Mouse (Mus musculus): ENCODE results near the gene Coq9. TPM values are rescaled to one million over a fixed set of nuclear protein-coding genes. Genes with fewer than 3 reads are reported as not detected.
A peak's percentile ranks its signal among the peaks of the same experiment; 100 is the strongest.
"Not testable (repeated sequence)": the region's sequence is repeated elsewhere in the genome, so short reads cannot be mapped to it uniquely, and the experiment has no call there.

Gene Coq9
- total RNA-seq, 1 experiment: 42.9 TPM

DNA sequence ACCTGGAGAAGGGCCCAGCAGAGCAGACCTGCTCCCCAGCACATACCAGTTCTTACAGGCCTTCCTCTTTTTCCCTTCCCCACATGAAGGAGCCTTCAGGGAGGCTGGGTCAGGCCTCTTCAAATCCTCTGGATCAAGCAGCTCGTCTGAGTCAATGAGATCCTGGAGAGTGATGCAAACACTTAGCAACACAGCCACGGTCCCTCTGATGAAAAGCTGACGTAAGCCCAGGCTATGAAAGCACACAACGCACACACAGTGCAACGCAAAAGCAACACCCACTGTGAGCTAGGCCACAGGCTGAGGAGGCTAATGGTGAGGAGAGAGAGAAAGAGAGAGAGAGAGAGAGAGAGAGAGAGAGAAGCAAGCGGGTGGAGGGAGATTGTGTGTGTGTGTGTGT, 13.0 kb upstream of the Coq9 start:
- Histone ChIP-seq H3K27ac (ENCODE audit: insufficient read depth, low read depth, low read length, poor library complexity, severe bottlenecking) (0 out of 2 replicates have a peak overlapping the region, but pooled peaks have one; percentile 8), H3K4me3 (ENCODE audit: insufficient read depth in 1 of 2, low read depth in 1 of 2, low read length in 2 of 2, poor library complexity in 1 of 2, severe bottlenecking in 1 of 2) (no peak overlapping the region), H3K9me3 (ENCODE audit: control insufficient read depth, insufficient read depth, low read depth, low read length) (no peaks in the 10 kb centered on the region), H3K9ac (ENCODE audit: insufficient read depth, low read depth, low read length, poor library complexity, severe bottlenecking) (no peak overlapping the region), H3K4me1 (ENCODE audit: control insufficient read depth in 2 of 2, insufficient read depth in 2 of 2, low read length in 2 of 2, poor library complexity in 1 of 2) (peaks cover 0 to 10% of the 10 kb centered on the region in 2 experiments; a peak in 1 of 4 replicates), H3K36me3 (ENCODE audit: control insufficient read depth, insufficient read depth, low read length, poor library complexity, severe bottlenecking) (peaks cover 62% of the 10 kb centered on the region)
- in situ Hi-C loops (cut with MboI; ENCODE audit: low sequenced_read_pairs in 2 of 2, unreplicated experiment in 2 of 2): no loop called here
- DNase-seq (ENCODE audit: low read depth, low spot score): no peak
- TF ChIP-seq CHD2 (IDR thresholded peaks at IDR 0.05; ENCODE audit: low read depth, low read length) (no peak), ZNF384 (IDR thresholded peaks at IDR 0.05; ENCODE audit: low read depth, low read length) (no peak), HCFC1 (IDR thresholded peaks at IDR 0.05; ENCODE audit: borderline replicate concordance, insufficient read depth, low read length) (no peak), ZC3H11A (IDR thresholded peaks at IDR 0.05; ENCODE audit: borderline replicate concordance, low read depth, low read length) (no peak), MAFK (IDR thresholded peaks at IDR 0.05; ENCODE audit: insufficient read depth, low read depth, low read length) (no peak)

GRCm38 (mm10) chr8:94826210-94826609, 11.9 kb upstream of the Coq9 start:
- peaks cover 59% of the 10 kb centered on the region for H3K36me3 ChIP-seq (ENCODE audit: control insufficient read depth, insufficient read depth, low read length, poor library complexity, severe bottlenecking)
- no peak for TF ChIP-seq CHD2 (IDR thresholded peaks at IDR 0.05; ENCODE audit: low read depth, low read length)
- TF ChIP-seq HCFC1 (IDR thresholded peaks at IDR 0.05; ENCODE audit: borderline replicate concordance, insufficient read depth, low read length): no peak
- no peak for TF ChIP-seq MAFK (IDR thresholded peaks at IDR 0.05; ENCODE audit: insufficient read depth, low read depth, low read length)
- no peak for TF ChIP-seq ZC3H11A (IDR thresholded peaks at IDR 0.05; ENCODE audit: borderline replicate concordance, low read depth, low read length)
- TF ChIP-seq ZNF384 (IDR thresholded peaks at IDR 0.05; ENCODE audit: low read depth, low read length): no peak
- H3K9ac ChIP-seq (ENCODE audit: insufficient read depth, low read depth, low read length, poor library complexity, severe bottlenecking): no peak overlapping the region
- no peak overlapping the region for H3K4me3 ChIP-seq (ENCODE audit: insufficient read depth in 1 of 2, low read depth in 1 of 2, low read length in 2 of 2, poor library complexity in 1 of 2, severe bottlenecking in 1 of 2)
- peaks cover 0 to 10% of the 10 kb centered on the region in 2 experiments; a peak in 1 of 4 replicates for H3K4me1 ChIP-seq (ENCODE audit: control insufficient read depth in 2 of 2, insufficient read depth in 2 of 2, low read length in 2 of 2, poor library complexity in 1 of 2)
- H3K9me3 ChIP-seq (ENCODE audit: control insufficient read depth, insufficient read depth, low read depth, low read length): no peaks in the 10 kb centered on the region
- no peak overlapping the region for H3K27ac ChIP-seq (ENCODE audit: insufficient read depth, low read depth, low read length, poor library complexity, severe bottlenecking)
- DNase-seq (ENCODE audit: low read depth, low spot score): no peak
- in situ Hi-C loops (cut with MboI; ENCODE audit: low sequenced_read_pairs in 2 of 2, unreplicated experiment in 2 of 2): no loop called here

GRCm38 (mm10) chr8:94828284-94828683, 9.8 kb upstream of the Coq9 start:
- DNase-seq (ENCODE audit: low read depth, low spot score): no peak
- TF ChIP-seq ZNF384 (IDR thresholded peaks at IDR 0.05; ENCODE audit: low read depth, low read length) (no peak), MAFK (IDR thresholded peaks at IDR 0.05; ENCODE audit: insufficient read depth, low read depth, low read length) (no peak), CHD2 (IDR thresholded peaks at IDR 0.05; ENCODE audit: low read depth, low read length) (no peak)
- peaks cover 0 to 3% of the 10 kb centered on the region in 2 experiments; a peak in 1 of 4 replicates for H3K4me1 ChIP-seq (ENCODE audit: control insufficient read depth in 2 of 2, insufficient read depth in 2 of 2, low read length in 2 of 2, poor library complexity in 1 of 2)
- H3K36me3 ChIP-seq (ENCODE audit: control insufficient read depth, insufficient read depth, low read length, poor library complexity, severe bottlenecking): peaks cover 59% of the 10 kb centered on the region
- no peak overlapping the region for H3K4me3 ChIP-seq (ENCODE audit: insufficient read depth in 1 of 2, low read depth in 1 of 2, low read length in 2 of 2, poor library complexity in 1 of 2, severe bottlenecking in 1 of 2)
- in situ Hi-C loops (cut with MboI; ENCODE audit: low sequenced_read_pairs in 2 of 2, unreplicated experiment in 2 of 2): no loop called here
- H3K9me3 ChIP-seq (ENCODE audit: control insufficient read depth, insufficient read depth, low read depth, low read length): no peaks in the 10 kb centered on the region
- H3K9ac ChIP-seq (ENCODE audit: insufficient read depth, low read depth, low read length, poor library complexity, severe bottlenecking): no peak overlapping the region
- no peak overlapping the region for H3K27ac ChIP-seq (ENCODE audit: insufficient read depth, low read depth, low read length, poor library complexity, severe bottlenecking)

DNA sequence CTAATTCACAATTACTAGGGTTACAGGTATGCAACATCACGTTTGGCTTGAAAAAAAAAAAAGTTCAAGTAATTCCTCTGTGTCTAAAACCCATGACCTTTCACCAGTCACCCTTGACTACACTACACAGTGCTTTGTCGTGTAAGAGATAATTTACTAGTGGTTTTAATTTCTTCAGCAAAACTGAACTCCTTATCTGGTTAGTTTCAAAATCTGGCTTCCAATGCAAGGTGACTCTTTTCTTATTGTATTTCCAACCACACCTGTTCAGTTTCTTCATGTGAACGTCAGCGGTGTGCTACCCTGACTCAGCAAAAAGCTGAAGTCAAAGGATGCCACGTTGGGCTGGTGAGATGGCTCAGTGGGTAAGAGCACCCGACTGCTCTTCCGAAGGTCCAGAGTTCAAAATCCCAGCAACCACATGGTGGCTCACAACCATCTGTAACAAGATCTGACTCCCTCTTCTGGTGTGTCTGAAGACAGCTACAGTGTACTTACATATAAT, 4.2 kb upstream of the Coq9 start:
- H3K27ac ChIP-seq (ENCODE audit: insufficient read depth, low read depth, low read length, poor library complexity, severe bottlenecking); H3K4me3 ChIP-seq (ENCODE audit: insufficient read depth in 1 of 2, low read depth in 1 of 2, low read length in 2 of 2, poor library complexity in 1 of 2, severe bottlenecking in 1 of 2); H3K9me3 ChIP-seq (ENCODE audit: control insufficient read depth, insufficient read depth, low read depth, low read length); H3K9ac ChIP-seq (ENCODE audit: insufficient read depth, low read depth, low read length, poor library complexity, severe bottlenecking); H3K4me1 ChIP-seq (ENCODE audit: control insufficient read depth in 2 of 2, insufficient read depth in 2 of 2, low read length in 2 of 2, poor library complexity in 1 of 2); in situ Hi-C loops (cut with MboI; ENCODE audit: low sequenced_read_pairs in 2 of 2, unreplicated experiment in 2 of 2); DNase-seq (ENCODE audit: low read depth, low spot score): not testable (repeated sequence)
- H3K36me3 ChIP-seq (ENCODE audit: control insufficient read depth, insufficient read depth, low read length, poor library complexity, severe bottlenecking): peaks cover 26% of the 10 kb centered on the region
- peak; percentile 79 for TF ChIP-seq MAFK (IDR thresholded peaks at IDR 0.05; ENCODE audit: insufficient read depth, low read depth, low read length)

- DNase-seq (ENCODE audit: low read depth, low spot score); H3K27ac ChIP-seq (ENCODE audit: insufficient read depth, low read depth, low read length, poor library complexity, severe bottlenecking); in situ Hi-C loops (cut with MboI; ENCODE audit: low sequenced_read_pairs in 2 of 2, unreplicated experiment in 2 of 2); H3K4me1 ChIP-seq (ENCODE audit: control insufficient read depth in 2 of 2, insufficient read depth in 2 of 2, low read length in 2 of 2, poor library complexity in 1 of 2); H3K9me3 ChIP-seq (ENCODE audit: control insufficient read depth, insufficient read depth, low read depth, low read length); H3K4me3 ChIP-seq (ENCODE audit: insufficient read depth in 1 of 2, low read depth in 1 of 2, low read length in 2 of 2, poor library complexity in 1 of 2, severe bottlenecking in 1 of 2); H3K9ac ChIP-seq (ENCODE audit: insufficient read depth, low read depth, low read length, poor library complexity, severe bottlenecking): not testable (repeated sequence)
- H3K36me3 ChIP-seq (ENCODE audit: control insufficient read depth, insufficient read depth, low read length, poor library complexity, severe bottlenecking): peaks cover 15% of the 10 kb centered on the region
Observed at GRCm38 (mm10) chr8:94835751-94836150, 2.4 kb upstream of the Coq9 start.

Measured in ES-E14 (cell line).